Mouse (Mus musculus) adipocyte (in vitro differentiated cells): ENCODE results near the gene 3110040M04Rik.

Experiments used
- DNase-seq: peaks from one replicate; pipeline ENCODE4 v3.0.0-alpha.2; 2016; ENCODE audit warnings: low spot score

The 3110040M04Rik gene

GRCm38 (mm10) chr1:151235574-151235973 is 31.7 kb downstream of the 3110040M04Rik start:
- DNase-seq = no peak

GRCm38 (mm10) chr1:151236141-151236930 is 32.4 kb downstream of the 3110040M04Rik start:
- DNase-seq = peak; percentile 18

GRCm38 (mm10) chr1:151237780-151238179 is 33.9 kb downstream of the 3110040M04Rik start:
- DNase-seq = no peak

GRCm38 (mm10) chr1:151243332-151243731 is 39.4 kb downstream of the 3110040M04Rik start:
- DNase-seq = peak; percentile 61

GRCm38 (mm10) chr1:151244013-151244412 is 40.1 kb downstream of the 3110040M04Rik start:
- no peak for DNase-seq

GRCm38 (mm10) chr1:151244761-151245160 is 40.8 kb downstream of the 3110040M04Rik start:
- DNase-seq = no peak

GRCm38 (mm10) chr1:151245165-151245564 is 41.2 kb downstream of the 3110040M04Rik start:
- DNase-seq = no peak

- DNase-seq = no peak
Measured at GRCm38 (mm10) chr1:151245846-151246245, 41.9 kb downstream of the 3110040M04Rik start.

GRCm38 (mm10) chr1:151250109-151250508 is 46.2 kb downstream of the 3110040M04Rik start:
- DNase-seq = no peak

- peak; percentile 24 for DNase-seq
Measured at GRCm38 (mm10) chr1:151250529-151251193, 46.7 kb downstream of the 3110040M04Rik start.

- DNase-seq = no peak
Measured at GRCm38 (mm10) chr1:151251194-151252010, 47.5 kb downstream of the 3110040M04Rik start.
